ENCODE assay signal across 8 mouse cellular contexts in the genomic region with DNA sequence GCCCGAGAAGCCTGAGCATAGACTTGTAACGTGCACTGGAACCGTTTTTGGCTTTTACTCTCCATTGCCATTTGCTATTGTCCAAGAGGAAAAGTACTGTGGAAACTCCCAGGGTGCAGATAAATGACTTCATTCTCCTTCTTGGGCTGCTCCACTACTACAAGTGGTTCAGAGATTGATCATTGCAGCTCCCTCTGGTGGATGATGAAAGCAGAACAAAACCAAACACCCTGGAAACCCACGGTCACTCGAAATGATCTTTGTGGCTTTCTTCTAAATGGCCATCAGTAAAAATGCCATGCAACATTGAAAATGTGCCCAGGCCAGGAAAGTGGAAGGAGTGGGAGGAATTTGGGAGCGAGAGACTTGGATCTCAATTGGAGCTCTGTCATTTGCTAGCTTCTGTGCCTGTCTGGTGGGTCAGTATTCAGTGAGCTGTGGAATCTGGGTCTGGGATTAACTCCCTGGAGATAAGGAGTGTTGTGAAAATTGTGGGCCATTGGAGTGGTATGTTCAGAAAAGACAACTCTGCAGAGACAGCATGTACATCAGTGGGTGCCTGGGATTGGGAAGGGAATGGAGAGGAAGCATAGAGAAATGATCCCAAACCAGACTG.
A peak's percentile ranks its signal among the peaks of the same experiment; 100 is the strongest.
DNase-seq lines count a peak whose midpoint lies in the region; ATAC-seq and TF ChIP-seq lines count a peak whose summit lies in the region.

No protein-coding gene starts in this region.

- H3K4me1 ChIP-seq in ES-Bruce4 (ENCODE audit: control insufficient read depth, insufficient read depth, low read length): peaks cover 1% of the 10 kb centered on the region
- H3K4me1 ChIP-seq in embryonic facial prominence, embryonic 14.5 days (ENCODE audit: control insufficient read depth, insufficient read depth, low read length): no peaks in the 10 kb centered on the region
- H3K4me1 ChIP-seq in heart, embryonic 15.5 days (replicated peaks): peaks cover 6% of the 10 kb centered on the region
- H3K4me1 ChIP-seq in kidney, embryonic 16.5 days (ENCODE audit: insufficient read depth, low read length): no peaks in the 10 kb centered on the region
- H3K4me1 ChIP-seq in limb, embryonic 14.5 days (ENCODE audit: control insufficient read depth, insufficient read depth, low read length): no peaks in the 10 kb centered on the region
- no peaks in the 10 kb centered on the region for H3K4me1 ChIP-seq in neural tube, embryonic 12.5 days

- ATAC-seq in embryonic facial prominence, embryonic 14.5 days (ENCODE audit: low read depth): peak; percentile 70; the same call in 1 of the 2 replicates
- ATAC-seq in heart, embryonic 15.5 days (replicated peaks; ENCODE audit: insufficient number of reproducible peaks, insufficient read depth, low FRiP score, low read depth): peak; percentile 74; the same call in 1 of the 2 replicates
- peak; percentile 85; the same call in 1 of the 2 replicates for ATAC-seq in kidney, embryonic 16.5 days (ENCODE audit: low FRiP score, low TSS enrichment)
- ATAC-seq in limb, embryonic 14.5 days (ENCODE audit: low FRiP score, low read depth): peak; percentile 65
- peak; percentile 67 for ATAC-seq in neural tube, embryonic 12.5 days (ENCODE audit: low FRiP score, low read depth)
- ATAC-seq in erythroblast, adult 5-6 weeks (replicated peaks; ENCODE audit: low FRiP score, poor library complexity, severe bottlenecking): no peak

- 29% methylated on average over 6 of the region's 6 CpGs for WGBS in embryonic facial prominence, embryonic 14.5 days
- 23% methylated on average over 6 of the region's 6 CpGs for WGBS in heart, embryonic 15.5 days
- 27% methylated on average over 6 of the region's 6 CpGs for WGBS in kidney, embryonic 16.5 days
- WGBS in limb, embryonic 14.5 days: 32% methylated on average over 6 of the region's 6 CpGs
- WGBS in neural tube, embryonic 12.5 days: 32% methylated on average over 6 of the region's 6 CpGs

- no peak overlapping the region for H3K27ac ChIP-seq in ES-Bruce4 (ENCODE audit: insufficient read depth, low read length)
- no peak overlapping the region for H3K27ac ChIP-seq in embryonic facial prominence, embryonic 14.5 days (replicated peaks; ENCODE audit: low read depth, low read length)
- no peak overlapping the region for H3K27ac ChIP-seq in heart, embryonic 15.5 days
- H3K27ac ChIP-seq in kidney, embryonic 16.5 days (ENCODE audit: low read length): no peak overlapping the region
- H3K27ac ChIP-seq in limb, embryonic 14.5 days (replicated peaks; ENCODE audit: low read depth, low read length): no peak overlapping the region
- no peak overlapping the region for H3K27ac ChIP-seq in neural tube, embryonic 12.5 days

- no peaks in the 10 kb centered on the region for H3K9me3 ChIP-seq in ES-Bruce4 (replicated peaks; ENCODE audit: control insufficient read depth, insufficient read depth, low read length, poor library complexity, severe bottlenecking)
- no peaks in the 10 kb centered on the region for H3K9me3 ChIP-seq in embryonic facial prominence, embryonic 14.5 days (ENCODE audit: control insufficient read depth, low read length)
- H3K9me3 ChIP-seq in heart, embryonic 15.5 days (replicated peaks): no peaks in the 10 kb centered on the region
- H3K9me3 ChIP-seq in kidney, embryonic 16.5 days (ENCODE audit: low read length): no peaks in the 10 kb centered on the region
- H3K9me3 ChIP-seq in limb, embryonic 14.5 days (ENCODE audit: control insufficient read depth, low read length): no peaks in the 10 kb centered on the region
- H3K9me3 ChIP-seq in neural tube, embryonic 12.5 days: no peaks in the 10 kb centered on the region

- no peaks in the 10 kb centered on the region for H3K36me3 ChIP-seq in ES-Bruce4 (ENCODE audit: control insufficient read depth, insufficient read depth, low read length, poor library complexity, severe bottlenecking)
- H3K36me3 ChIP-seq in embryonic facial prominence, embryonic 14.5 days (ENCODE audit: control insufficient read depth, insufficient read depth, low read length): no peaks in the 10 kb centered on the region
- no peaks in the 10 kb centered on the region for H3K36me3 ChIP-seq in heart, embryonic 15.5 days
- no peaks in the 10 kb centered on the region for H3K36me3 ChIP-seq in kidney, embryonic 16.5 days (ENCODE audit: insufficient read depth, low read length)
- H3K36me3 ChIP-seq in limb, embryonic 14.5 days (ENCODE audit: control insufficient read depth, insufficient read depth, low read length): no peaks in the 10 kb centered on the region
- no peaks in the 10 kb centered on the region for H3K36me3 ChIP-seq in neural tube, embryonic 12.5 days

- no peak overlapping the region for H3K4me2 ChIP-seq in embryonic facial prominence, embryonic 14.5 days (ENCODE audit: low read depth, low read length)
- H3K4me2 ChIP-seq in heart, embryonic 15.5 days: peak overlapping the region; percentile 42
- H3K4me2 ChIP-seq in kidney, embryonic 16.5 days (replicated peaks; ENCODE audit: low read depth, low read length): no peak overlapping the region
- H3K4me2 ChIP-seq in limb, embryonic 14.5 days (replicated peaks; ENCODE audit: low read depth, low read length, severe bottlenecking): no peak overlapping the region
- no peak overlapping the region; the same call in 1 of the 2 replicates for H3K4me2 ChIP-seq in neural tube, embryonic 12.5 days (replicated peaks)

- peak; percentile 19 for TF ChIP-seq CTCF in ES-Bruce4 (IDR thresholded peaks at IDR 0.05; ENCODE audit: low read depth, low read length)

- H3K4me3 ChIP-seq in ES-Bruce4 (ENCODE audit: low read depth, low read length): no peak overlapping the region
- H3K4me3 ChIP-seq in embryonic facial prominence, embryonic 14.5 days (ENCODE audit: low read depth, low read length): no peak overlapping the region
- H3K4me3 ChIP-seq in heart, embryonic 15.5 days: peak overlapping the region; percentile 6; the same call in 1 of the 2 replicates
- H3K4me3 ChIP-seq in kidney, embryonic 16.5 days (ENCODE audit: low read length): no peak overlapping the region
- H3K4me3 ChIP-seq in limb, embryonic 14.5 days (replicated peaks; ENCODE audit: low read length): no peak overlapping the region
- H3K4me3 ChIP-seq in neural tube, embryonic 12.5 days: no peak overlapping the region

- no peak for TF ChIP-seq POLR2A in ES-Bruce4 (IDR thresholded peaks at IDR 0.05; ENCODE audit: insufficient read depth, low read length)
- TF ChIP-seq POLR2A in limb, embryonic 14.5 days (IDR thresholded peaks at IDR 0.05; ENCODE audit: borderline replicate concordance, extremely low read depth, insufficient read depth, insufficient read length): no peak

- peak; percentile 65 for DNase-seq in adrenal gland, postnatal 14 days
- DNase-seq in embryonic facial prominence, embryonic 14.5 days (ENCODE audit: low spot score): peak; percentile 82
- peak; percentile 87 for DNase-seq in limb, embryonic 14.5 days (ENCODE audit: low spot score)

- TF ChIP-seq EP300 in ES-Bruce4 (IDR thresholded peaks at IDR 0.05; ENCODE audit: insufficient read depth, low read depth, low read length): no peak

- H3K9ac ChIP-seq in ES-Bruce4 (ENCODE audit: low read depth, poor library complexity, severe bottlenecking): no peak overlapping the region
- H3K9ac ChIP-seq in embryonic facial prominence, embryonic 14.5 days (ENCODE audit: low read depth, low read length): no peak overlapping the region
- no peak overlapping the region for H3K9ac ChIP-seq in heart, embryonic 15.5 days
- no peak overlapping the region; the same call in 1 of the 2 replicates for H3K9ac ChIP-seq in kidney, embryonic 16.5 days (replicated peaks; ENCODE audit: low read length)
- H3K9ac ChIP-seq in limb, embryonic 14.5 days (ENCODE audit: low read depth, low read length, severe bottlenecking): no peak overlapping the region
- H3K9ac ChIP-seq in neural tube, embryonic 12.5 days: no peak overlapping the region

- no peaks in the 10 kb centered on the region for H3K27me3 ChIP-seq in ES-Bruce4 (ENCODE audit: control insufficient read depth, insufficient read depth, low read length, poor library complexity, severe bottlenecking)
- no peaks in the 10 kb centered on the region for H3K27me3 ChIP-seq in embryonic facial prominence, embryonic 14.5 days (replicated peaks; ENCODE audit: control insufficient read depth, insufficient read depth, low read length)
- H3K27me3 ChIP-seq in heart, embryonic 15.5 days: no peaks in the 10 kb centered on the region
- H3K27me3 ChIP-seq in kidney, embryonic 16.5 days (ENCODE audit: insufficient read depth, low read length): no peaks in the 10 kb centered on the region
- H3K27me3 ChIP-seq in limb, embryonic 14.5 days (ENCODE audit: control insufficient read depth, insufficient read depth, low read length): no peaks in the 10 kb centered on the region
- H3K27me3 ChIP-seq in neural tube, embryonic 12.5 days (replicated peaks): no peaks in the 10 kb centered on the region
